Mouse (Mus musculus): ENCODE measurements around the gene Il12rb1.
A peak's percentile ranks its signal among the peaks of the same experiment; 100 is the strongest.

Il12rb1 gene

GRCm38 (mm10) chr8:70808239-70808638 lies at the start of gene Il12rb1:
Il12rb1 (plus strand) TSS chr8:70808449.
- no peak for DNase-seq (ENCODE audit: low spot score)

- no peak for DNase-seq (ENCODE audit: low spot score)
Measured at GRCm38 (mm10) chr8:70758616-70759561, 49.4 kb upstream of the Il12rb1 start.

GRCm38 (mm10) chr8:70760350-70760749 lies 47.9 kb upstream of the Il12rb1 start:
- no peak for DNase-seq (ENCODE audit: low spot score)

DNA sequence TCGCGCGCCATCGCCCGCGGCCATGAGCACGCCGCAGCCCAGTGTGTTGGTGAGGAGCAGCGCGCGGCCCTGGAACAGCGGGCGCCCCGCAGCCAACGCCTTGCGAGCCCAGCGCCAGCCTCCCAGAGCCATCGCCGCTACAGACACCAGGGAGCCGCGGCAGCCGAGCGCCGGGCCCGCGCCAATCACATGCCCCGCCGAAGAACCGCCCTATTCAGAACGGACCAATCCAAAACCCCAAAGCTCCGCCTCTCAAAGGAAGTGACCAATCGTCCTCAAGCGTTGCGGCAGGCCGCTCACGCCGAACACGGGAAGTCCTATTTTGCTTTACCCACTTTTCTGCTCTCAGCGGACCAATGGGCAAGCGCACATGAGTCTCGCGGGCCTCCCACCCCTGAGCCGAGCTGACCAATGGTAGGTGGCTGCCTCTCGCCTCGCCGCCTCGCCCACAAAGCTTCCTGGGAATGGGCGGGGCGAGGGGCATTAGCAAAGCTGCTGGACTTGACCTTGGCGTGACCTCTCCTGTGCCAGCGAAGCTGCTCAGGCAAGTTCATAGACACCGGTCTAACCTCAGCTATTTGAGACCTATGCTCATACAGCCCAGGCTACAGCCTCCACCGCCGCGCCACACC lies 47.4 kb upstream of the Il12rb1 start, which contains the start of gene Mpv17l2:
Gene Mpv17l2 (minus strand): TSS at position 172 of the 632 bp plus-strand sequence.
- peak; percentile 62 for DNase-seq (ENCODE audit: low spot score)

DNA sequence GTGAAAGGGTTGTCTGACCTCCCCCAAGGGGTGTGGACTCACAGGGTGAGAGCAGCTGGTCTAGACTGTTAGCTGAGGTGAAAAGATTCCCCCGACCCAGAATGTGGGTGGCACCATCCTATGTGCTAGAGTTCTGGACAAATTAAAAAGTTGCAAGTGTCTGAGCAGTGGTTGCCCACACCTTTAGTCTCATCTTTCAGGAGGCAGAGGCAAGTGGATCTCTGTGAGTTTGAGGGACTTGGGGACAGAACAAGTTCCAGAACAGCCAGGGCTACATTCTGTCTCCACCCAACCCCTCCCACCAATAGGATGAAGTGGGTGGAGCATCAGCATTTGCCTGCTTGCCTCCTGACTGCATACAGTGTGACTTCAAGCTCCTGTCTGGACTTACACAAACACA lies 46.1 kb upstream of the Il12rb1 start:
- DNase-seq (ENCODE audit: low spot score) = no peak

DNA sequence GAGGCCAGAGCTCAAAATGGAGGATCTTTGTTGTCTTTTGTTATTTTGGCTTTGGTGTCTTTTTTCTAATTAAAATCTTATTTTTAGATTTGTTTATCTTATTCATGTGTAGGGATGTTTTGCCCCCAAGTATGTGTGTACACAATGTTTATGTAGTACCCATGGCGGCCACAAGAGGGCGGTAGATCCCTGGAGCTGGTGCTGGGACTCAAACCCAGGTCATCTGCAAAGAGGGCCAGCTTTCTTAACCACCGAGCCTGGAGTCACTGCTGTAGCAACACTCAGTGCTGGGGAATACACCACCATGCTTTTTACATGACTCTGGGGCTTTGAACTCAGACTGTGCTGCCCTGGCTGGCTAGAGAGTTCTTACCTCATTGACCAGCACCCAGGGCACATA lies 44.9 kb upstream of the Il12rb1 start:
- no peak for DNase-seq (ENCODE audit: low spot score)

DNA sequence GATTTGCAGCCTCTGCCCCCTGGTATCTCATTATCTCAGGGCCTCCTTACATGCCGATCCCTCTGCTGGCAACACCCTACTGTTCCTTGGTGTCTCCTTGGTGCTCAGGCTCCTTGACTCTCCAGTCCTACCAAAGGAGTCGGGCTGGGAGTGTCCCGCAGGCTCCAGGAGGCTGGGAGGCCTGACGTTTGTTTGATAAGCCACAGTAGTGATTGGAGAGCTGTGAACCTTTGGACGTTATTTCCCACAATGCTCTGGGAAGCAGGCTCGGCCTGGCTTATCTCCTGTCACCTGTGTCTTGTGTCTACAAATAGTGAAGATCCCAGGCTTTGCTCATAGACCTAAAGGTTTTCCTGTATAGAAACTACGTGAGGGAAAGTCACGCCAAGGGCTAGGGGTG lies 44.2 kb upstream of the Il12rb1 start:
- DNase-seq (ENCODE audit: low spot score) = no peak

DNA sequence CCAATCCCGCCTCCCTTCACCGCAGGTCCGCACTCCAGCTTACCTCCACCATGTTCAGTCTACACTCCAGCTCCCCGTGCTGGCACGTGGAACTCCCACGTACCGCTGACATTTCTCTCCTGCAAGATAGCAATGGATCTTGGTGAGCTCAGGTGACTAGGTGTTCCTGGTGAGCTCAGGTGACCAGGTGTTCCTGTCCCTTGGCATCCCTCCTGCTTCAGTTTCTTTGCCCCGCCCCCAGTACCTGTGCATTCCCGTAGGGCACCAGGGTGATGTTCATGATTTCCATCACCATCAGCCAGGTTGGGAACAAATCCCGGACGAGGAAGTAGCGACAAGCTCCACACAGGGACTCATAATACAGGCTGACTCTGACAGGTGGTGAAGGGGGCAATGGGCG lies 43.6 kb upstream of the Il12rb1 start:
- DNase-seq (ENCODE audit: low spot score) = no peak

DNA sequence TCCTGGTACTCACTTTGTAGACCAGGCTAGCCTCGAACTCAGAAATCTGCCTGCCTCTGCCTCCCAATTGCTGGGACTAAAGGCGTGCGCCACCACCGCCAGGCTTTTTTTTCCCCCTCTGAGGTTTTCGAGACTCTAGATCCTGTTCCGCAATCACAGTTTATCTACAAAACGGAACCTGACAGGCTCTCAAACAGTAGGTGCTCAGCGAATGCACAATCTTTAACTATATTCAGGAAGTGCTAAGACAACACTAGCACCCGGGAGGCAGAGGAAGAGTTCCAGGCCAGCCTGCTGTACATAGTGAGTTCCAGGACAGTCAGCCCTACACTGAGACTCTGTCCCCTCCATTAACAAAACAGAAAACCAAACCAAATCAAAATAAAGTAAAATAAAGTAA lies 42.9 kb upstream of the Il12rb1 start:
- no peak for DNase-seq (ENCODE audit: low spot score)

DNA sequence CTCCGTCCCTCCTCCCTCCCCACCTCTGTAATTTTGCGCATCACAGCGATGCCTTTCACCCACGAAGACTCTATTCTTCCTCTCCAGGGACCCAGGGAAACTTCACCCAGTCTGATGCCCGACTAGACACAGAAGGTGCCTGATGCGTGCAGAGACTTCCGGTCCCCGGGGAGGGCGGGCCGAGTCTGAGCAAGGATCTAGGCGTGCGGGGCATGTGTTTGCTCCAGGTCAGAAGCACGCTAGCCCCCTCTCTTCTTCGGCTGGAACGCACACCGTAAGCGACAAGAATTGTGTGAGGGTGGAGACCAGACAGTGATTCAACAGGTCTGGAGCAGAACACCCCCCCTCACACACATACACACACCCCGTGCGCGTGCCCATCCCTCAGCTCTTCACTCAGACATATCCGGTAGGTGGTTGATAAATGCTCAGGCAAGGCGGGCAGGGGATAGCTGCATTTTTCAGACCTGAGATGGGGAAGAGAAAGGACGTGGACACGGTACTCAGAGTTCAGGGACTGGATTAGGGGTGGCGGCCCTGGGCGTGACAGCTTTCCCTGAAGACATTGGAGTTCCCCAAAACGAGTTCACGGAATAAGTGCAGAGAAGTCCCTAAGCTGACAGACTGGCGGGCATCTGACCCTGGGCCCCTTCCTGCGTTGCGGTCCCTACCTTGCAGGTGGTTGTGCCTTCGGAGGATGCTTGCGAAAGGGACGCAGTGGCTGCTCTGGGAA lies 42.2 kb upstream of the Il12rb1 start:
- no peak for DNase-seq (ENCODE audit: low spot score)

DNA sequence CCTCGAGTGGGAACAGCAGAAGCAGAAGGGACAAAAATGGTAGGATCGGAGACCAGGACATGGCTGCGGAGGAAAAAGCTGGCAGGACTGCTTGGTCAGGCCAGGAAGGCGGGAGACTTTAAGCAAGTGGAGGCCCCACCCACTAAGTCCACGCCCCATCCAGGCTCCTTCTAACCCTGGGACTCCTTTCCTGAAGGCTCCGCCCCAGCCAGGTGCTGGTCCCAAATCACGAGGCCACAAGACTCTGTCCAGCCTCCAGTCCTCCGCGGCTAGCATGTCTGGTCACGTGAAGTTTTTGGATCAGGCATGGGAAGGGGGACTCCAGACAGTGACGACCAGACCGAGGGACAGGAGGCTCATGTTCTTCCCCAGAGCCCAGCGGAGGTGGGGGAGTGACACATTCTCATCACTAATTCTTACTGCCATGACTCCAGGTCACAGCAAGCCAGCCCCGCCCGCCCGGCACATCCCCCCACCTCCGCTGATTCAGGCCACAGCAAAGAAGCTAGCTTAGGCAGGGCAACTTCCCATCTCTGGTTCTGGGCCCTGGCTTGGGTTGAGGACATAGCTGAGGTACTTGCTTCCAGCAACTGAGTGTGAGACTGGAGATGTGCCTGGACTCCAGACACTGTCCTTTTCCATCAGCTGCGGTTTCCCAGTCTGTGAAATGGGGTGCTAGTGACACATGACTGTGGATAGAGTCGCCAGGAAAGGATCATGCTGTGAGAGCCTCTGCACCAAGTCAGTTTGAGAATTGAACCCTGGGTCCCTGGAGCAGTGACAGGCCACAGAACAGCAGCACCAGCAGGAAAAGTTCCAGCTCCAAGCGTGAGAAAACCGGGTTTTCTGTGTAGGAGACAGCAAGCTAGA lies 41.4 kb upstream of the Il12rb1 start:
- no peak for DNase-seq (ENCODE audit: low spot score)

- no peak for DNase-seq (ENCODE audit: low spot score)
Measured at GRCm38 (mm10) chr8:70767503-70767902, 40.7 kb upstream of the Il12rb1 start.

DNA sequence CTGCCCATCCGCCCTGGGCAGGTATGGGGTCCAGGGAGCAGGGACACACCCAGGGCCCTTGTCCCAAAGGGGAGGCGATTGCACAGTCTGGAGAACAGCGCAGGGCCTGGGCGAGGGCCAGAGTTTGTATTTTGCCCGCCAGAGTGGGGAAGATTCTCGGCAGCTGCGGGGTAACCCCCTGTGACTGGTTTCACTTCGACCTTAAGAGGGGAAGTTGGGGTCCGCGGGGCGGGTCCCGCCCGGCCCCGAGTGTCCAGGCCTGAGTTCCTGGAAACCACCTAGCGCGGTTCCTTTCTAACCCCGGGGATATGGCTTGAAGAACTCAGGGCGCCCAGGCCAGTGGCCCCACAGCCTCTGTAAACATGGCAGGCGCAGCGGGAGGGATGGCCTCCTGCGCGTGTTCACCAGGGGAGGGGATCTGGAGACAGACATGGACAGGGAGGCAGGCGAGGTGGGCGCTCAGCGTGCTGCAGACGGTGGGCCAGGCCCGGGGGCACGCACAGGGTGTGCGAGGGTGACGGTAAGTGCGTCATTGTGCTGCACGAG lies 39.9 kb upstream of the Il12rb1 start:
- no peak for DNase-seq (ENCODE audit: low spot score)

DNA sequence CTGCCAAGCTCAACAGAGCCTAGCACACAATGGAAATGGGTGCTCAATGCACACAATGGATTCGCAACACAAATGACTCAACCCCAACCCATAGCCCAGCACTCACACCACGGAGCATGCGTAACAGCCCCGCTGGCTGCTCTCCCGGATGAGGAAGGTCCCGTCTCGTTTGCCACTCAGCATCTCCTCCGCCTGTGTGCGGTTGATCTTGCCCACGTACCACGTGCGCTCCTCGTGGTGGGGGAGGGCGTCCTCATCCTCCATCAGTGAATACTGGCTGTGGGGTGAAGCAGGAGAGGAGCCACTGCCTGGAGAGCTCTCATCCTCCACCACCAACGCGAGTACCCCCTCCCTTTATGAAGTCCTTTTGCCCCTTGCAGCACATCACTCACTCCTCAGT lies 39.3 kb upstream of the Il12rb1 start:
- no peak for DNase-seq (ENCODE audit: low spot score)

- DNase-seq (ENCODE audit: low spot score) = peak; percentile 87
Measured at GRCm38 (mm10) chr8:70769359-70769758, 38.9 kb upstream of the Il12rb1 start.

DNA sequence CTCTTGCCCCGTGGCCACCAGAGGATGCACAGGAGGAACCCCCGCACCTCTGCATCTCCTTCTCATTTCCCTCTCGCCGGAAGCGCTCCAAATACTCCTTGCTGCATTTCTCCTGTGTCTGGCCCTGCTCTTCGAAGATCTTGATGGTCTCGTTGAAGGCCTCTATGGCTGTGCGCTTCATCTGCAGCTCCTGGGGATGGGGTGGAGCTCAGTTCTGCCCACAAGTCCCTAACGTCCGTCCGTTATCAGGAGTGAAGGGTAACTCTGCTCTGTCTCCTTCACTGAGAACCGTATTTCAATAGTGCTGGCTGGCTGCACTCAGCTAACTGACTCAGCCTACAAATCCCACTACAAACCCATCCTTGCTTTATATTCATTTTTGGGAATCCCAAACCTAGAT lies 38.4 kb upstream of the Il12rb1 start:
- DNase-seq (ENCODE audit: low spot score) = no peak

- no peak for DNase-seq (ENCODE audit: low spot score)
Measured at GRCm38 (mm10) chr8:70770748-70771147, 37.5 kb upstream of the Il12rb1 start.

GRCm38 (mm10) chr8:70771217-70771616 lies 37.0 kb upstream of the Il12rb1 start:
- no peak for DNase-seq (ENCODE audit: low spot score)

DNA sequence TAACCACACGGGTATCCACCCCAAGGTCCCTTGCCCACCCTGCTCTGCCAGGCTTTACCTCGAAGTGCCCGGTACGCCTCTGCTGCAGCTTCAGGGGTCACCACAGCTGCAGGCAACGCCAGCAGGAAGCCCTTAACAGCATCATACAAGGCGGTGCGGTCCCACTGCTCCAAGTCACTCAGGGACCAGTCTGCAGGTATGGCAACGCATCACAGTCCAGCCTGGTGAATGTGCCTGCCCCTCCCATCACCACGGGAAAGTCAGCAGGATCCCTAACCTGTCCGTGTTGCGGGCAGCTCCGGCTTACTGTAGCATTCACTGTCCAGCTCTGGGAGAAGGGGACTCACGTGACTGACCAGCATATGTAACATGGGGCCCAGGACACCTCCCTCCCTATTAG lies 36.2 kb upstream of the Il12rb1 start:
- no peak for DNase-seq (ENCODE audit: low spot score)

- no peak for DNase-seq (ENCODE audit: low spot score)
Measured at GRCm38 (mm10) chr8:70772890-70773289, 35.4 kb upstream of the Il12rb1 start.

DNA sequence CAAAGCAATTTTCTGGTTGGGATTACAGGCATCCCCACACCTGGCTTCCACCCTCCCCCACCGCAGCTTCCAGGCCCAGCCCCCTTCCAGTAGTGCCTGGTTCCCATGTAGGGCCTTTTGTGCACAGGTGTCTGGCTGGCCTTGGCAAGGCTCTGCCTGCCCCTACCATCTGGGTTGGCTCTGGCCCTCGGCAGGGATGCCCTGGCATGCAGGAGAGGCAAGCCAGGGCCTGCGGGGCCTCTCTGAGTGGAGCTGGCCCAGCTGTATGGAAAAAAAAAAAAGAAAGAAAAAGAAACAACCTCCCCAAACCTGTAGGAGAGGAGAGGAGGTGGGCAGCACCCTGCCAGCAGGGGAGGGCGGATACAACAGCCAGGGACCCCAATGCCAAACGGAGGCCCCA lies 34.8 kb upstream of the Il12rb1 start:
- no peak for DNase-seq (ENCODE audit: low spot score)

Data from ovary, postnatal 10 days (tissue).